Mouse (Mus musculus) ovary, postnatal 14 days (tissue): ENCODE data around the gene Gm9944.

Source experiments
- DNase-seq: peaks from one replicate; pipeline ENCODE4 v3.0.0; 2022; ENCODE audit warnings: low spot score

Gm9944 gene

GRCm38 (mm10) chr4:144453217-144453616, at the start of gene Gm9944:
Gene Gm9944 (minus strand): TSS chr4:144453317.
- no peak for DNase-seq

- no peak for DNase-seq
Measured at GRCm38 (mm10) chr4:144493331-144493730, 40.2 kb upstream of the Gm9944 start.

GRCm38 (mm10) chr4:144468091-144468490, 15.0 kb upstream of the Gm9944 start:
- no peak for DNase-seq

- no peak for DNase-seq
Measured at GRCm38 (mm10) chr4:144465206-144465605, 12.1 kb upstream of the Gm9944 start.

- DNase-seq: no peak
Measured at GRCm38 (mm10) chr4:144463656-144464055, 10.5 kb upstream of the Gm9944 start, which contains the start of gene Aadacl3. Gene Aadacl3 (minus strand): TSS chr4:144463756.

GRCm38 (mm10) chr4:144448546-144448945, 4.6 kb downstream of the Gm9944 start:
- DNase-seq: no peak

GRCm38 (mm10) chr4:144441582-144441981, 11.5 kb downstream of the Gm9944 start:
- DNase-seq: no peak

GRCm38 (mm10) chr4:144441095-144441494, 12.0 kb downstream of the Gm9944 start:
- no peak for DNase-seq

GRCm38 (mm10) chr4:144438672-144439071, 14.4 kb downstream of the Gm9944 start, which contains the start of gene 1700012P22Rik:
Gene 1700012P22Rik (minus strand): TSS chr4:144438772.
- DNase-seq: no peak

- no peak for DNase-seq
Measured at GRCm38 (mm10) chr4:144433216-144433615, 19.9 kb downstream of the Gm9944 start.

- no peak for DNase-seq
Measured at GRCm38 (mm10) chr4:144430723-144431122, 22.4 kb downstream of the Gm9944 start.

GRCm38 (mm10) chr4:144428868-144429267, 24.2 kb downstream of the Gm9944 start:
- peak; percentile 27 for DNase-seq

- DNase-seq: no peak
Measured at GRCm38 (mm10) chr4:144424590-144424989, 28.5 kb downstream of the Gm9944 start.

- DNase-seq: no peak
Measured at GRCm38 (mm10) chr4:144420644-144421043, 32.5 kb downstream of the Gm9944 start.

GRCm38 (mm10) chr4:144408290-144408689, 44.8 kb downstream of the Gm9944 start, which contains the start of gene Pramef12:
Gene Pramef12 (minus strand): TSS chr4:144408464.
- DNase-seq: no peak

GRCm38 (mm10) chr4:144406261-144406660, 46.9 kb downstream of the Gm9944 start:
- DNase-seq: no peak

- peak; percentile 27 for DNase-seq
Measured at GRCm38 (mm10) chr4:144404456-144405086, 48.5 kb downstream of the Gm9944 start.
